Mouse (Mus musculus): Measurements from ENCODE around the gene Chrna4. TPM values are rescaled to one million over a fixed set of nuclear protein-coding genes. Genes with fewer than 3 reads are reported as not detected.

Gene Chrna4
- polyA plus RNA-seq (2012): 0.02 TPM in 1 of 2 replicates, not detected in the other

DNA sequence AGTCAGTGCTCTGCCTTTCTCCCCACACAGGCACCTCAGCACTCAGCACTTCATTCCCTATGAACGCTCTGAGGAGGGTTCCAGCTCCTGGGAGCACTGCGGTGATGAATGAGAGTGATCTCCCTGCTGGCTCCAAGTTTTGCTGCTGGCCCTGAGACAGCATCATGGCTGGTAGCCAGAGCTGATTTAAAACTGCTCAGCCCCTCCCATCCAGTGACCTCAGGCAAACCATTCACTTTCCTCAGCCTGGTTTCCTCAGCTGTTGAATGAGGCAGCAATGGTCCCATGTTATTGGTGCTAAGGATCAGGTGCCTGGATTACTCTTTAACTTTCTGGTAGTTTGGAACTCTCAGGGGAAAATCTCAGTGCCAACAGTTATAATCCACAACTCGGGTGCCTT lies at the start of gene Chrna4:
Gene Chrna4 (minus strand): TSS at position 110 of the 400 bp plus-strand sequence.

DNA sequence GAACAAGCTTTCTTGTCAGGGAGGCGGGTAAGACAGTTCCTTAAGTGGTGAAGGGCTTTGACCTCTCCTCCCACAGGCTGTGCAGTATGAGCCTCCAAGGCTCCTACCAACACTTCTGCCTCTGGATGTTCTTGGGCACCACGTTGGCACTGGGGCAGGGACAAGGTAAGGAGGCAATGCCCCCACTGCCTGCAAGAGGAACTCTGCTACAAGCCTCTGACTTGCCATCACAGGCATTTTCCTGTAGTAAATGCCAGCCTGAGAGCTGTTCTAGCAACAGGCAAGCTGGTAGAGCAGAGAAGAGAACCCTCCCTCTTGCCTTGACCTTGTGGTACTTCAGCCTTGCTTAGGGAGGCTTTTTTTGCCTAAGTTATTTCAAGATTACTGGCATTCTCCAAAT lies 56.9 kb downstream of the Chrna4 start, which contains the start of gene Col20a1:
Gene Col20a1 (plus strand): TSS at position 87 of the 400 bp plus-strand sequence.

Other genes with a start within 250 kb of the Chrna4 start
- 71.6 and 72.8 TPM in 2 replicates for gene Ythdf1, start 122.6 kb downstream of the Chrna4 start, polyA plus RNA-seq (2012)
- gene Birc7, start 114.5 kb downstream of the Chrna4 start, polyA plus RNA-seq (2012): not detected in 2 replicates
- gene Nkain4, start 88.8 kb downstream of the Chrna4 start, polyA plus RNA-seq (2012): not detected in 2 replicates
- gene Arfgap1, start 76.3 kb downstream of the Chrna4 start, polyA plus RNA-seq (2012): 32.5 and 33.4 TPM in 2 replicates
- 0.74 and 1.0 TPM in 2 replicates for gene Col20a1, start 57.0 kb downstream of the Chrna4 start, polyA plus RNA-seq (2012)
- 0.02 TPM in 1 of 2 replicates, not detected in the other for gene Kcnq2, start 91.8 kb upstream of the Chrna4 start, polyA plus RNA-seq (2012)
- not detected in 2 replicates for gene Eef1a2, start 113.5 kb upstream of the Chrna4 start, polyA plus RNA-seq (2012)
- 186 and 195 TPM in 2 replicates for gene Ppdpf, start 143.7 kb upstream of the Chrna4 start, polyA plus RNA-seq (2012)
- gene Ptk6, start 159.2 kb upstream of the Chrna4 start, polyA plus RNA-seq (2012): not detected in 2 replicates
- 0.09 TPM in 1 of 2 replicates, not detected in the other for gene Srms, start 169.6 kb upstream of the Chrna4 start, polyA plus RNA-seq (2012)
- gene Fndc11, start 176.5 kb upstream of the Chrna4 start, polyA plus RNA-seq (2012): 0.21 TPM in 1 of 2 replicates, not detected in the other
- gene Helz2, start 198.5 kb upstream of the Chrna4 start, polyA plus RNA-seq (2012): 8.9 and 9.5 TPM in 2 replicates
- 10.7 and 12.8 TPM in 2 replicates for gene Gmeb2, start 244.5 kb upstream of the Chrna4 start, polyA plus RNA-seq (2012)